Mouse (Mus musculus): ENCODE results near the gene Cdc20. TPM values are rescaled to one million over a fixed set of nuclear protein-coding genes. Genes with fewer than 3 reads are reported as not detected.

The Cdc20 gene
- total RNA-seq, 2 experiments from 2014 or later = 0.91 to 1.1 TPM

DNA sequence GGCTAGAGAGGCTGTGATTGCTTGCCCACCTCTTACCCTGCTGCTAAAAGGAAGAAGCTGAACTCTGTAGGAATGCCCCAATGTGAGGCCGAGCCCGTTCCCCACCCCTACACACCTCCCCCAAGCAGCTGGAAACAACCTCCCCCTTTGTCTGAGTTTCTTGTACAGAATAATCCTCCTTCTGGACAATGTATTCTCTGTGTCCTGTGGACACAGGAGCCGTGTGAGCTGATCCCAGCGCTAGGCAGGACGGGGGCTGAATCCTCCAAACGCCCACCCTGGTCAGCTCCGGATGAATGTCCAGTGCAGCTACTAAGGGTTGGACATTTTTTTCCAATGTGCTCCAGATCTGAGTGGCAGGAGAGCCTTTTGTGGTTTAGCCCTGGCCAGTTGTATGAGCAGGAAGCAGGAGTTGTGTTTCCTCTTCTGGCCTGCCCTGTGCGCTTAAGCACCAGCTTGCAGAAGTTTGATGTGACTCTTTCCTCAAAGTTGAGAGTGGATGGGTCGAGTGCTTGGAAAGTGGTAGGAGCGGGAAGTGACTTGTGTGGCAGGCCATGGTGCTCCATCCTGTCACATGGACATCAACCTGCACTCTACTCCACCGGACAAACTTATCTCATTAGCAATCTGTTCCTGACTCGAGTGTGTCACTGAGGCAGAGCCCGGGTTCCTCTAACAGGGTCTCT, 19.9 kb downstream of the Cdc20 start:
- DNase-seq = no peak

DNA sequence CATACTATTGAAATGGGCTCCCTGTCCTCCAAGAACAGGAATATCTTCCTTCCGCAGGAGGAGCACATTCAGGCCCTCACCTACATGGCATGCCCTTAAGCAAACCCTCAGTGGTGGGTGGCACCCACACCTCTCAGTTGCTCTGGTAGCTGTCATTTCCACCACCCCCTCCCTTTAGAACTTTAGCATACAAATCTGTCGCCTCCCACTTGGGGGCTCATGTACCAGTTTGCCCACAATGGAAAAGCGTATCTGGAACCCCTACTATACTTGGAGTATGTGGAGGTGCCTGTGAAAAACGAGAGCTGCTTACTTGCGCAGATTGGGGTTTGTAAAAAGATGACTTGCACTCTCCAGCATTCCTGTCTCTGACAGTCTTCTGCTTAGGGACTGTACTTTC, 20.8 kb downstream of the Cdc20 start:
- DNase-seq = no peak

DNA sequence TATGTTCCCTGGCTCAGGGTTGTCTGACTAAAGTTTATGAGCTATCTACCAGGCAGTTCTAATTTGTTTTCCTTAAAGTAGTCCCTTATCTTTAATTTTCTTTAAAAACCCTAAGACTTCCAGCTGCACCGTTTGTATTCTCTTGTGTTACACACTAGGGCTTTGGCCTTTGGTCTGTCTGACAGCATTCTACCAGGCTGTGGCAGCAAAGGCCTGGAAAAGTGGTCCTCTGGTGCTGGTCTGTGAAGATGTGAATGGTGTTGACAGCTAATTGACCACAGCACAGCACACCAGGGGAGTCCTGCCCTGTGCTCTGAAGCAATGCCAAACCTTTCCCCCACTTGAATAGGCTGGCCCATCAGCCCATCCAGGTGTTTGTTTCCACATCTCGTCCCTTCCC, 21.4 kb downstream of the Cdc20 start:
- DNase-seq = no peak

DNA sequence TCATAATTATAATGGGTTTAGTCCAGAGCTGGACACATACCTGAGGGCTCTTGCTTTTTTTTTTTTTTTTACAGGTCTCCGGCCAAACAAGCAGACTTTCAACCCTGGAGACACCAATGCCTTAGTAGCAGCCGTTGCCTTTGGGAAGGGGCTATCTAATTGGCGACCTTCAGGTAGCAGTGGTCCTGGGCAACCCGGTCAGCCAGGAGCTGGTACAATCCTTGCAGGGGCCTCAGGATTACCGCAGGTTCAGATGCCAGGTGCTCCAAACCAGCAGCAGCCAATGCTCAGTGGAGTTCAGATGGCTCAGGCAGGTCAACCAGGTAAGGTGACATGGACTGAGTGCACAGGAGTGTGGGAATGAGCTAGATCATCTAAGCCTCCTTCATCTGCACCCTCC, 23.6 kb downstream of the Cdc20 start:
- DNase-seq = no peak

DNA sequence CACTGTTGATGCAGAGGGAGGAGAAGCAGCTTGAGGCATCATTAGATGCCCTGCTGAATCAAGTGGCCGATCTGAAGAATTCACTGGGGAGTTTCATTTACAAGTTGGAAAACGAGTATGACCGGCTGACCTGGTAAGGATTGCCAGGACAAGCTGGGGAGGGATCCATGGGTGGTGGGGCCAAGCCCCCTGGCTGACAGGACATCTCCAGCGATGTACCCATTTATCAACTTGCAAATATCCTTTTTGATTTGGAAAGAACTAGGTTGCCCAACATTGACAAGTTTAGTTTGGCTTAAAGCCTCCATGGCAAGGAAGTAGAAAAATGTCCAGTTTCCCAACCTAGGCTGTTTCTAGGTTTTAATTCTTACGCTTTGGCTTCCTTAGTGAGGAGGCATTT, 26.3 kb downstream of the Cdc20 start:
- DNase-seq = no peak

DNA sequence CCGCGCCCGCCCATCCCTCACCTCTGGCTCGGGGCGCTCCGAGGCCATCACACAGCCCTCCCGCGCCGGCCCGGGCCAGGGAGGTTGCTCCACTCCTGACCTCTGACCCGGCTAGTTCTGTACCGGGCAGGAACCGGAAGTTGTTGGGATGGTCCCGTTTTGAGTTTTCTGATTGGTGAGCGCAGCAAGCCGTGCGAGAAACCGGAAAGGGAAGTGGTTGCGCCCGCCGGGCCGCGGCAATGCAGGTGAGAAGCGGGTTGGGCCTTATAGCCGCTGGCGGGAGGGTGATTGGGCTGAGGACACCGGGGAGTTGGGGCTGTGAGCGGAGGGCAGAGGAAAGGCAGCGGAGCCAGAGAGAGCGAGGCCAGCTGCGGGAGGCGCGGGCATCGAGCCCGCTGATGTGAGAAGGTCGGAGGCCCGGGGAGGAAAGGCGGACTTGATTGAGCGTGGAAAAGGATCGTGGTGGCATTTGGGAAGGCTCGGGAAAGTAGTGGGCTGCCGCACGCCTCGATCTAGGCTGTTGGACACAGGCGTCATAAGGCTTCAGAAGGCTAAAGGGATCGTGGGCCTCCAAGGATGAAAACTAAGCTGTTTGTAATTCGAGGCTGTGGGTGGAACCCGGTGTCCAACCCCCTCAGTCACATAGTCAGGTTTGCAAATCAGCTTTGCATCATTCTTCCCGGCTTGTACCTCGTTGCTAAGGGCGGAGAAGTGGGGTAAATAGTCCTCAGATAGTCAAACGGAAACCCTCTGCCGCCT, 27.8 kb downstream of the Cdc20 start, which contains the start of the genes Szt2 and Med8:
Szt2 (minus strand) TSS at position 132 of the 759 bp plus-strand sequence.
Med8 (plus strand) TSS at position 196 of the 759 bp plus-strand sequence.
- DNase-seq = peak; percentile 89

DNA sequence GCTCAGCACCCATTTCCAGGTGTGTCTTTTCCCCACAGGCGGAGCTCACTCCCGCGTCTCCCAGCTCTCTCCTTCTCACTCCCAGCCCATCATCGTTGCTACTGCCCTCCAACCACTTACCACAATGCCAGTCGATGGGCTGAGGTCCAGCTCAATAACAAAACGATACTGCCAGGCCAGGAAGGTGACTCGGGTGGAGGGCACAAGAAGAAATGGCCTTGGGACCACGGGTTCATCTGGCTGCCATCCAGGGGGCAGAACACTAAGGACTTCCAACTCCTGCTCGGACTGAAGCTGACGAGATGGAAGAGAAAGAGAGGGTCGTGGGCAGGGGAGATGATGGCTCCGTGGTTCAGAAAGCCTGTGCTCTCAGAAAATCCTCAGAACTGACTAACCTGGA, 34.5 kb downstream of the Cdc20 start:
- no peak for DNase-seq

DNA sequence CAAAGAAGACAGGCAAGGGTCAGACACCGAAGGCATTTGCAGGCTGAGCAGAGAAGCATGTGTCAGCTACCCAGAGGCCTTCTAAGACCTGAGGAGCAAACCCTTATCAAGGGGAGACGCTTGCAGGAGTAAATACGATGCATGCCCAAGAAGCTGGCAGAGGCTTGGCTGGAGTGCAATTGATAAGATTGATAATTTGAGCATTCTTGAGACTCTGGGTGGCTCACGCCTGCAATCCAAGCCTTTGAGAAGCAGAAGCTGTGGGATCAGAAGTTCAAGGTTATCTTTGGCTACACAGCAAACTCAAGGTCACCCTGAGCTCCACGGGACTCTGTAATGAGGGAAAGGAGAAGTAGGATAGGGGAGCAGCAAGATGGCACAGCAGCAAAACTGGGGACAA, 35.2 kb downstream of the Cdc20 start:
- no peak for DNase-seq

DNA sequence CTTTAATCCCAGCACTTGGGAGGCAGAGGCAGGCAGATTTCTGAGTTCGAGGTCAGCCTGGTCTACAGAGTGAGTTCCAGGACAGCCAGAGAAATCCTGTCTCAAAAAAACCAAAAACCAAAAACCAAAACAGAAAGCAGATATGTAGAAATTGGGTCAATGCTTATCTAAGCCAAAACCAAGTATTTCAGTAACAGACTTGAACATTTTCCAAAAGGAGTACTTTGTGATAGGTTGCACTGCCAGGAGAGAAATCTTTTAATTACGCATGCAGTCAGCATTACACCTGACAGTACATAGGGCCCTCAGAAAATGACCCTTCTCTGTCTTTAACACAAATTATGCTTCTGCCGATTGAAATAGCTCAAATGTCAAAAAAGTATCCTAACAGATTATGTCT, 35.7 kb downstream of the Cdc20 start:
- DNase-seq = no peak

DNA sequence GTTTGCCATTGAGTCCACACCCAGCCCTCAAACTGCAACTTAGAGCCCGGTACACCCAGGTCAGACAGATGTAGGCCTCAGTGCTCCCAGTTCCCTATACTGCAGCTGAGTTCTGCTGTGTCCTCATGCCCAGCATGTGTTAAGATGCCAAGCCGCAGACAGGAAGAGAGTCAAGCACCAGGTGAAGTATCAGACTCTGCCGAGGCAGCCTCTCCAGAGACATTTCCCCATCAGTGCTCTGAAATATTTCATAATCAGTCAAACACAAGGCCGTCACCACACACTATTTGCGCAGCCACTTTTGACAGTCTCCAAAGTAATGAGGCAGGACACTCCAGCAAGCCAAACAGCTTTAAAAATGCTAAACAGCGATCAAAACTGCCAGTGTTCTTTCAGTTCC, 38.8 kb downstream of the Cdc20 start:
- no peak for DNase-seq

DNA sequence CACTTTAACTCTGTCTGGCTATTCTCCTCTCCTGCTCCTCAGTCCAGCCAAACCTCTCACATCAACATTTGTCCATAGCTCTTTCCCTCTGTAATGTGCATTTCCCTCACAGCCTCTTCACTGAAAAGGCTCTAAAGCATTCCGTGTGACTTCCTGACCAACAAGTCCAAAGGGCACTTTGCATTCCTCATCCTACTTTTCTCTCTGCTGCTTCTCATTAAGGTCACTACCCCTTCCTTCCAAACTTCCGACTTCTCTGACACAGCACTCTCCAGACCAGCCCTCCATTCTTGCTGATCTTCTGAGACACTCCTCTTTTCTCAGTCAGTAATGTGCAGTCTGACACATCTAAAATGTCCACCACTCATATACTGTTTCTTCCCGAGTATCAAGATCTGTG, 40.7 kb downstream of the Cdc20 start:
- no peak for DNase-seq

DNA sequence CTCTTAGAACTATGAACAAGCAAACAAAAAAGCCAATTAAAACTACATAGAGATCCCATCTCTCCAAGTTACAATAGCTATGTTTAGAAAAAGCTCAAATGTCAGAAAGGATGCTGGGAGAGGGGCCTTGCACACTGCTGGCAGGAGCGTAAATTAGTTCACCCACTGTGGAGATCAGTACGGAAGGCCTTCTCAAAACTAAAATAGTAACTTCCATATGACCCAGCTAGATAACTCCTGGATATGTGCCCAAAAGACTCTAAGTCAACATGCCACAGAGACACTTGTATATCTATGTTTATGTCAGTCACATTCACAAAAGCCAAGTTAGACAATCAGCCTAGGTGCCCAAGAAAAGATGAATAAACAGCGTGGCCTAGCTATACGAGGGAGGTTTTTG, 41.9 kb downstream of the Cdc20 start:
- no peak for DNase-seq

DNA sequence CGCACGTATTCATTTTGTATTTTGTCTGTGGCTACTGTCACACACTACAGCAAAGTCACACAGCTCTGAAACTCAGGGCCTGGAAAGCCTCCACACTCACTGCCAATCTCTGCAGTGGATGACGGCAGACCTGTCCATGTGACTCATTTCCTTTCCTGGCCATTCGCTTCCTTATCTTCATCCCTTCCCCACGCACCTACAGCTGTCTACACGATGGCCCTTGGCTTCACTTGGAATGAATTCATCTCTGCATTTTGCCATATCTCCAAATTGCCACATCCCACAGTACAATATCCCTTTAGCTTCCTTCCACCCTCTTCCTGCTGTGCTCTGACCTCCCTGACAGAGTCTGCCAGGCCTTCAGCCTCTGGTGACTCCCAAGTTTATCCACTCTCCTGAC, 42.6 kb downstream of the Cdc20 start:
- no peak for DNase-seq

DNA sequence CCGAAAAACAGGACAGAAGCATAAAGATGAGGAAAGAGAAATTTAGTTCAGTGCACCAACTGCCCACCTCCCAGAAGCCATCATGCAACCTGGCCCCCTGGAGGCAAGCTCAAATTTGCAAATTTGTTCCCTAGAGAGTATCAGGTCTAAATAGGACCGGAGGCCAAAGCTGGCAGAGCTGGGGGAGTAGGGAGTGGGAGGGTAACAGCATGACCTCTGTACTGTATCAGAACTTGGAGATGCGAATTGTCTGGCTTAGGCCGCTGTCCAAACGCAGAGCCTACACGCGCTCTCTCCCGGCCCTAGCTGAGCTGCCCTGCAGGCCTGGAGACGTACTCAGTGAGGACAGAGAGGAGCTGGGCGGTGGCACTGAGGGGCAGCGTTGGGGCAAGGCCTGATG, 47.0 kb downstream of the Cdc20 start:
- no peak for DNase-seq

DNA sequence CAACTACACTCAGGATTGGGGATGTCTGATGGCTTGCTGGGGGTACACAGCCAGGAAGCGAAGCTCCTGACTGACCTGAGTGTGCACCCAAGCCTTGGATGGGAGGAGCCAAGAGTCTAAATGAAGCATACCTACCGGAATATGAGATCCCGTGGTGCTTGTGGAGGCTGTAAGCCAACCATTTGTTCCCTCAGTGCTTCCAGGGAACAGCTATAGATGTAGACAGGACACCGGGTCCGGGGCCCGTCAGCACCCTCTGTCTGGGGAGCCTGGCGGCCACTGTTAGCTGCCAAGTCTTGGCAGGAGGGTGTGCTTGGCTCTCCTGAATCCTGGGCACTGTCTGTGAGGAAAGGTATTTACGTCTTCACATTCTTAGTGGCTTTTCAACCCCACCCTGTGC, 49.8 kb downstream of the Cdc20 start:
- no peak for DNase-seq

DNA sequence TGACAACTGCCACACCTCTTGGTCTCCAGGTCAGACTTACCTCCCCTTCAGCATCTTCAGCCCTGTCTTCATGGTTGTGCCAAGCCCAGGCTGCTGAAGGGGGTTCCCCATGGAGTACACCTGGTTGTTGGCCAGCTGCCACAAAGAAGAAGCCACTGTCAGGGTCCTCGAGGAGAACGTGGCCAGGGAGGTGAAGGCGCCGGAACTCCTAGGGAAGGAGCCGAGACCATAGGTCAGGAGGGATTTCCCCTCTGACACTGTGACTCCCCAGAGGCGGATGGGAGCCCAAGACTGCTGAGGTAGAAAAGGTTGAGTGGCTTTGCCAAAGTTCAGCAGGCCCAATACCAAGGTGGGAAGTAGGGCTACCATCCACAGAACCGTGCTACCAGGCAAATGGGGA, 53.9 kb downstream of the Cdc20 start:
- DNase-seq = no peak

Other genes starting within 250 kb of the Cdc20 start
- gene Ptprf, start 145.9 kb downstream of the Cdc20 start, total RNA-seq (2021) = 1 to 10 TPM; 3.7 to 4.8 TPM
- gene Szt2, start 28.1 kb downstream of the Cdc20 start, total RNA-seq (2021) = 1 to 10 TPM; 5.0 to 6.6 TPM
- gene Med8, start 28.0 kb downstream of the Cdc20 start, total RNA-seq (2021) = 10 to 100 TPM; 38.4 to 39.7 TPM
- gene Elovl1, start 9.3 kb downstream of the Cdc20 start, total RNA-seq (2021) = 10 to 100 TPM in 1 of 2 experiments, 1 to 10 TPM in 1; 8.0 to 10.3 TPM
- not detected for gene Mpl, start 20.2 kb upstream of the Cdc20 start, total RNA-seq (2021)
- 10 to 100 TPM; 15.8 to 20.1 TPM for gene Tie1, start 52.7 kb upstream of the Cdc20 start, total RNA-seq (2021)
- not detected for gene 2610528J11Rik, start 89.6 kb upstream of the Cdc20 start, total RNA-seq (2021)
- gene Tmem125, start 106.7 kb upstream of the Cdc20 start, total RNA-seq (2021) = not detected
- not detected for gene Cfap57, start 183.4 kb upstream of the Cdc20 start, total RNA-seq (2021)
- gene Ebna1bp2, start 183.4 kb upstream of the Cdc20 start, total RNA-seq (2021) = 10 to 100 TPM; 25.1 to 26.9 TPM
- gene Olfr62, start 221.6 kb upstream of the Cdc20 start, total RNA-seq (2021) = not detected